Mouse (Mus musculus) left cerebral cortex, postnatal 14 days (tissue): ENCODE data around the gene Bach2. TPM values are rescaled to one million over a fixed set of nuclear protein-coding genes. Genes with fewer than 3 reads are reported as not detected.
A peak's percentile ranks its signal among the peaks of the same experiment; 100 is the strongest.

Experiments used
- DNase-seq, 2 experiments: peaks; one replicate each; pipeline ENCODE4 v3.0.0; 2021 to 2022; ENCODE audit warnings: low spot score in 2 of 2, mixed read lengths in 1 of 2
- intact Hi-C: fragments of 180-260 bp; cut with DNase I; formaldehyde crosslinking; loops from one replicate; pipeline ENCODE4 v1.15.1; 2025
- total RNA-seq, 2 experiments: library from RNA; stranded (reverse); gene quantifications; 2 replicates each; pipeline ENCODE4 v1.2.3; 2021

Bach2 gene
- total RNA-seq, 2 experiments from 2014 or later, result 22.4 to 24.8 TPM

DNA sequence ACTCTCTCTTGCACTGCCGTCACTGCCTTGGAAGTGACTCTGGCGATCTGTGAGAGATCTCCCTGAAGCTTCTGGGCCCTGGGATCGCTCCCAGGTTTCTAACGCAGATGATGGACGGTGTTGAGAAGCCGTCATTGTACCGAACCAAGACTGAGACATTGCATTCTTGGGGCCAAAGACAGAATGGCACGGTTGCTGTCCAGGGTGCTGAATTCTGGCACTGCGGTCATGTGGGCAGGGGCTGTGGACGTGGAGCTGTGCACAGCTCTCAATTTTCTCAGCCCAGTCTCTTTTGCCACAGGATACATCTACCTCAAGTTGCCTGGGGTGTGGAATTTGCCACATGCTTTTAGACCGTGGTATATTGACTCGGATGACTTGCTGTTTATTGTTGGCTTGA, 362.5 kb downstream of the Bach2 start:
- intact Hi-C loops, result no loop called here
- DNase-seq, result no peak

DNA sequence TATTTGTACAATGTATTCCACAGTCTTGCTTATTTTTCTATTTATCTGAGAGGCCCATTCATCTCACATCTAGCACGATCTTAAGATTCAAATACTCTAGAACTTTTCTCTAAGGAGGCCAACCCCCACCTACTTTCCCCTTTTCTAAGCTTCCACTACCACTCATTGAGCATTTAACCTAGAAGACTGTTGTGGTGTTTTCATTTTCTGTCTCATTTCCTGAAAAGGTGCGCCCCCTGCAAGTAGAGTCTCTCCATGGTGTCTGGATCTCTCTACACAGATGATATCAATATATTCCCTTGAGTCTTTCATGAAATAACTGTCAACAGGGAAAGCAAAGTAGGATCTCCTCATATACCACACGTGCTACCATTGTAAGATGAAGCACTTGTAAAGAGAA, 364.1 kb downstream of the Bach2 start, which contains the start of gene Gja10:
Gene Gja10 (minus strand): TSS at position 101 of the 400 bp plus-strand sequence.
- intact Hi-C loops, result no loop called here
- DNase-seq, result no peak

- intact Hi-C loops, result no loop called here
- peak; percentile 99 to 100 for DNase-seq
Measured at GRCm38 (mm10) chr4:32615034-32615881, 376.7 kb downstream of the Bach2 start, which contains the start of gene Casp8ap2. Casp8ap2 (plus strand) TSS chr4:32615451.

- no peak for DNase-seq
- intact Hi-C loops, result no loop called here
Measured at GRCm38 (mm10) chr4:32621637-32622036, 383.0 kb downstream of the Bach2 start.
